Mouse (Mus musculus) embryonic fibroblast, embryonic 13.5 days (primary cell): ENCODE data around the gene Ppp1r16b.

Experiments used
- CTCF ChIP-seq: IDR thresholded peaks from 2 replicates; pipeline ENCODE4 v1.5.1; 2011; ENCODE audit warnings: mild to moderate bottlenecking, control low read depth, low read length, moderate library complexity, borderline replicate concordance; ENCODE audit not compliant: insufficient read depth
- POLR2A ChIP-seq: IDR thresholded peaks from 2 replicates; pipeline ENCODE4 v1.6.1; 2011; ENCODE audit warnings: low read depth, mild to moderate bottlenecking, control low read depth, low read length, moderate library complexity

DNA sequence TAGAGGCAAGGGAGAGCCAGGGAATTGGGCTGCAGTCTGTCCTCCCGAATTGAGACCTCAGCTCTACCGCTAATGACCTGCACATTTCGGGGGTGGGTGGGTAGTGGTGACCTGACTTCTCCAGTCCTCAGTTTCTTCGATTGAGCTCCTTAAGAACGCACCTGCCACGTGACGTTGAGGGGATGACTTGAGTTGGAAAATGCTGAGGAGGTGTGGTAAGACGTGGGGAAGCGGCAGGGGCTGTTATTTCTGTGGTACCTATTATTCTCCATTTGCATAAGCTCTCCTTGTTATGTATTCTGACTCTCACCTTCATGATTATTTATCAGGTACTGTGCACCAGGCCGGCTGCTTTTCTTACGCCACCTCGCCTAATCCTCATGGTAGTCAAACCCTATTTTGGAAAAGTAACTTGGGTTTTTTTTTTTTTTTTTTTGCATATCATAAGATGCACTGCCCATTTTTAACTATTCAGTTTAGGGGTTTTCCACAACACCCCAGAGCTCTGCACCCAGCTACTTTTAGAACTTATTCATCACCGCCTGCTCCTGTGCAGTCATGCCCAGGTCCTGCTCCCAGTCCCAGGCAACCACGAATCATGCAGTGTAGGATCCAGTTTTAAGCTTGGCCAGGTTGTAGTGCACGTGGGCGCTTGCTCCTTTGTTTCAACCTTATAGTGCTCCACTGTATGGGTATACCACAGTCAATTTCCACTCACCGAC, 35.5 kb downstream of the Ppp1r16b start:
- no peak for TF ChIP-seq CTCF
- no peak for TF ChIP-seq POLR2A
